Mouse (Mus musculus): ENCODE data around the gene Dab2.

DNA sequence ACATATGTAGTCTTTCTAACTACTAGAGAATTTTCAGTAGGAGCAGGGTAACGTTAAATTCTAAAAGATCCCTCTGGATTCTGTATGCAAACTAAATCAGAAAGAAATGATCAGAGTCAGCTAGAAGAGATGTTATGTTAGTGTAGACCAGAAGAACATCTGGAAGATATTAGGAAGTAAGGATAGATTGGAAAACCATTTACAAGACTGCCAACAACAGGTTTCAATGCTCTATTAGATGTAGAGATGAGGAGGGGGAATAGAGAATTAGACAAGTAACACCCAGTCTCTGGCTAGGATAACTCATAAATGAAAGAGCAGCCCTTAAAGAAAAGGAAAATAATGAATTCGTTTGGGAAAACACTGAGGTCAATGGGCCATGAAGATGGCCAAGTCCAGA lies 154.9 kb downstream of the Dab2 start:
- TF ChIP-seq CTCF (IDR thresholded peaks at IDR 0.05; ENCODE audit: borderline replicate concordance, control insufficient read depth, extremely low read depth, insufficient read depth, low read length, poor library complexity) (no peak), POLR2A (IDR thresholded peaks at IDR 0.05; ENCODE audit: control insufficient read depth, extremely low read depth, insufficient read depth, low read length, poor library complexity) (no peak)
